Mouse (Mus musculus) skeletal muscle tissue, adult 2 months (tissue): Measurements from ENCODE around the gene Kif2c.

ENCODE experiments used
- DNase-seq: peaks from one replicate; pipeline ENCODE4 v3.0.0-alpha.2; 2012; ENCODE audit warnings: low read depth, low spot score

The Kif2c gene

GRCm38 (mm10) chr4:117138295-117139216 lies 43.9 kb downstream of the Kif2c start:
- DNase-seq: no peak

GRCm38 (mm10) chr4:117136034-117136433 lies 46.4 kb downstream of the Kif2c start:
- DNase-seq: peak; percentile 53

GRCm38 (mm10) chr4:117134601-117134995 lies 47.8 kb downstream of the Kif2c start:
- DNase-seq: no peak

GRCm38 (mm10) chr4:117133817-117134600 lies 48.4 kb downstream of the Kif2c start, which contains the start of gene Plk3:
Gene Plk3 (minus strand): TSS chr4:117133963.
- DNase-seq: peak; percentile 94

GRCm38 (mm10) chr4:117133366-117133796 lies 49.1 kb downstream of the Kif2c start:
- DNase-seq: no peak

- no peak for DNase-seq
Observed at GRCm38 (mm10) chr4:117132794-117133143, 49.7 kb downstream of the Kif2c start.

- no peak for DNase-seq
Observed at GRCm38 (mm10) chr4:117131890-117132793, 50.3 kb downstream of the Kif2c start.

- DNase-seq: no peak
Observed at GRCm38 (mm10) chr4:117131198-117131597, 51.2 kb downstream of the Kif2c start.

GRCm38 (mm10) chr4:117130790-117131189 lies 51.6 kb downstream of the Kif2c start:
- DNase-seq: no peak

- DNase-seq: no peak
Observed at GRCm38 (mm10) chr4:117127991-117128686, 54.3 kb downstream of the Kif2c start.

GRCm38 (mm10) chr4:117126675-117127290 lies 55.7 kb downstream of the Kif2c start, which contains the start of gene Tctex1d4:
Gene Tctex1d4 (plus strand): TSS chr4:117126794.
- DNase-seq: no peak

GRCm38 (mm10) chr4:117125910-117126674 lies 56.3 kb downstream of the Kif2c start:
- peak; percentile 87 for DNase-seq

GRCm38 (mm10) chr4:117125348-117125909 lies 57.0 kb downstream of the Kif2c start, which contains the start of gene Btbd19:
Gene Btbd19 (minus strand): TSS chr4:117125725.
- peak; percentile 75 for DNase-seq

GRCm38 (mm10) chr4:117124518-117125347 lies 57.7 kb downstream of the Kif2c start:
- DNase-seq: peak; percentile 23

GRCm38 (mm10) chr4:117124218-117124517 lies 58.3 kb downstream of the Kif2c start:
- DNase-seq: no peak

- DNase-seq: no peak
Observed at GRCm38 (mm10) chr4:117123546-117124217, 58.8 kb downstream of the Kif2c start.

GRCm38 (mm10) chr4:117122209-117122608 lies 60.2 kb downstream of the Kif2c start:
- no peak for DNase-seq
